Mouse (Mus musculus): ENCODE measurements at regions not wholly inside any gene's neighbourhood (a gene's known extent, or its start where the extent isn't known, plus 50 kb on each side); places are given as distances from the start of the nearest gene placed in this dataset.

DNA sequence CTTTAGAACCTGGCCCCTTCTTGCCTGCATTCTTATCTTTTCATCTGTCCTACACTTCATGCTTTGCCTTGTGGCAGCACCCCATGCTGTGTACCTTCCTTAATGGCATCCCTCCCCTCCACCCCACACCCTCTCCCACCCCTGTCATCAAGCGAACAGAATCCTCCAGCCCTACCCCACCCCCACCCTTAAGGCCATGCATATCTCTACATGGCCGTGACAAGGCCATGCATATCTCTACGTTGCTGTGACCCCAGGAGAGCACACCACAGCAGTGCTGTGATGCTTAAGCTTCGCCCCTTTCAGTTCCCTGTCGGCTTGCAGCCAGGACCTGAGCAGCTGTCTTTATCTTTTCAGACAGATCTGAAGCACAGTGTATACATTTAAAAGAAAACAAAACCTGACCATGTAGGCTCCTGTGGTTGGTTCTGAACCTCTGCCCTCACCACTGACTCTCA, 319.5 kb upstream of the Trib2 start:
- no peak for DNase-seq

DNA sequence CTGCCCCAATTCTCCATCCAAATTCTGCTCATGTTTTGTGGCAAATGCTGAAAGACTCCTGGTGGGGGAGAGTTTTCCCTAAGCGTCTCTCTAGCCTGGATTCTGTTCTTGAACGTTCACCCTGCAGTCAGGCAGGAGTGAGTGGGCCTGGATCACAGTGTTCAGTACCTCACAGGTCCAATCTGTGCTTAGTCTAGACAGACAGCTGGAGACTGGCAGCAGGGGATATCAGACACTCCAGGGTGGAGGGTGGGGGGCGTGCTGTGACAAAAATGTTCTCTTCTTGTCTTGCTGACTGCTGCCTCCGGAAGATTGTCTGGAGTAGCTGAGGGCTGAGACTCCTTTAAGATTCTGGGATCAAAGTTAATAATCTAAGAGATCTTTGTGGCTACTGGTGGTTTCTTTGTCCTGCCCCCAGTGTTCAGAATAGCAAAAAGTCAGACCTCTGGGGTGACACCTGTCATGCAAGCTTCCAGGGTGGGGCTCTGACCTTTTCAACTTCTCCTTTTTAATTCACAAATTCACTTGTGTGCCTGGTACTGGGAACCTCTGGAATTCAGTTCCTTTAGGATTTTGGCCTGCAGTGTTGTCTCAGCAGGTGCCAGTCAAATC, 319.0 kb upstream of the Trib2 start:
- no peak for DNase-seq

DNA sequence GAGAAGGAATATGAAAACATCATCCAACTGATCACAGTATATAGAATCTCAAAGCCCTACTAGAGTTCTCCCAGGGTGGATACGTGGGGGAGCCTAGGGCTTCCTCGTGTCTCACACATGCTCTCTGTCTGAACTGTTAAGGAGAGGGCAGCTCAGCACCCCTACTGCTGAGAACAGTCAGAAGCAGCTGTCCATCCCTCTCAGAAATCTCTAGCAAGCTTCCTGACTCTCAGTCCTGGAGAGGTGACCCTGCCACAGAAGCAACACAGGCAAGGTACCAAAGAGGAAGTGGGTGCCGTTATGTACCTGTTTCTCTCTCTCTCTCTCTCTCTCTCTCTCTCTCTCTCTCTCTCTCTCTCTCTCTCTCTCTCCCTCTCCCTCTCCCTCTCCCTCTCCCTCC, 317.7 kb upstream of the Trib2 start:
- no peak for DNase-seq

DNA sequence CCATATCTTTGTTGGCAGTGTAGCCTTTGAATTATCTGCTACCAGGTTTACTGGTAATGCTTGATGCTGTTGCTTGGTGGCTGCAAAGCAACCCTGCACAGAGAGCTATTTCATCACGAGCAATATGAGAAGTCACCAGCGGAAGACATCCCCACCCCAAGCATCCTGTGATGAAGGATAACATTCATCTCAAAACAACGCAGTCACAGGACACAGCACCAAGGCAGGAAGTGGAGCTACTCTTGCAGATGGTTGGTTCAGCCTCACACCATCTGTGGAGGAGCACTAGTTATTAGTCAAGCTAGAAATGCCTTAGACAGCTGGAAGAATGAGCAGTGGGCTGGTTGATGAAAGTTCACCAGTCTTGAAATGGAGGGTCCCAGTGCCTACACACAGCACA, 316.5 kb upstream of the Trib2 start:
- no peak for DNase-seq

DNA sequence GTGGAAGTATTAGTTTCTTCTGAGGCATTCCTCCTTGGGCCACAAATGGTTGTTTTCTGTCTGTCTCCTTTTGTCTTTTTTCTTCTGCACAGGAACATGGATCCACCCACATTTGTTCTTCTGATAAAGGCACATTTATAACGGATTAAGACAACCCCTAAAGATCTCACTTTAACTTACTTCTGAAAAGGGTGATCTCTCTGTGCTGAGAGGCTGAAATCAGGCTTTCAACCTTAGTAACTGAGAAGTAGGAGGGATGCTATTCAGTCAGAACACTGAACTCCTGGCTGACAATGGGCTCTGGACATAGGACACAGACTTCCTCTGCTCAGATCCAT, 315.0 kb upstream of the Trib2 start:
- no peak for DNase-seq

DNA sequence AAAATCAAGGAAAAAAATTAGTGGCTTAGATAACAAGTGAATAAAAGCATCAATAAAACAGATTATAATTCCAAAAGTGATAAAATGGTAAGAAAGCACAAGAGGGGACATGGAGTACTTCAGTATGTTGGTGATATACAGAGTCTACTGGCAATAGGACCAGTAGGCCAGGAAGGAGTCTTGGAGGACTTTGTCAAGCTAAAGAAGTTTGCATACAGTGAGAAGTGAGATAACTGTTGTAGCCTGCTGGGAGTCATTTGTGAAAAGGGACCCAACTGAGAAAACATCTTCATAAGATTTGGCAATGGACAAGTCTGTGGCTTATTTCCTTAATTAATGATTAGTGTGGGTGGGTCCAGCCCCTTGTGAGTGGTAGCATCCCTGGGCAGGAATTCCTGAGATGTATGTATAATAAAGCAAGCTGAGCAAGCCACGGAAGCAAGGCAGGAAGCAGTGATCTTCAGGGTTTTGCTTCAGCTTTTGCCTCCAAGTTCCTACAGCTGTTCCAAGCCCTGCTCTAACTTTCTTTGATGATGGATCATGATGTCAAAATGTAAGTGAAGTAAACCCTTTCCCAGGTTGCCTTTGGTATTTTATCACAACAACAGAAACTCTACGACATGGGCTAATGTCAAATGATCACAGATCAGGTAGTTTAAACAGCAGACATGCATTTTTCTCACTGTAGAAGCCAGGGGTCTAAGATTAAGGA, 314.5 kb upstream of the Trib2 start:
- DNase-seq = no peak

DNA sequence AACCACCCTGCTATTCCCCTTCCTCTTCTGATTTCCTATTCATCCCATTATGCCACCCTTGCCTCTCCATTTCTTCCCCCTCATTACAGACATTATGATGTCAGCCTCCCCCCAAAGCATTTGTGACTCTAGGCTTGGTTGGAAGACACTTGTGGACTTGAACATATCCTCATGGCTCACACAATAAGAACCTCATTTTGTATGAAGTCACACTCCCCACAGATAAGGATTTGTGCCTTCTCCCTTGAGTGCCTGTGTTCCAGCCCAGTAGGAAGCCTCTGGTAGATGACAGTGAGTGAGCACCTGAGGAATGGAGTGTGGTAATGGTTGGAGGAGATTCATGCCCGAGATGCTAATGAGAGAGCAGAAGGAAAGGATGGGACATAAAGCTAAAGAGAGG, 313.9 kb upstream of the Trib2 start:
- DNase-seq = no peak

DNA sequence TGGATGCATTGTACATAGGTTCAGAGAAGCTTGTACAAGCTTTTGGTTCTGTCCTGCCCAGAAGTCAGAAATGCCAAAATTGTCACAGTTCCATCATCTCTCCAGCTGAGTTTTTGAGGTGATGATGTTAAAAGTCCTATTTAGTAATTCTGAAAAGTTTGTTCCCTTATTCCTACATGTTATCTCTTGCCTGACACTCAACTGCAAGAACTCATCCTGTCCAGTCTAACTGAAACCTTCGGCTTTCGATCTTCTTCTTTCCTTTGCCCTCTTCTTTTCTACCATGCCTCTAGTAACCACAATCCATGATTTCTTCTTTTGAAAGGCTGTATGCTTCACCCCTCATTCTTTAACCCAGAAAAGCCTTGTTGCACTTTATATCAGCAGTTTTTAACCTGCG, 313.2 kb upstream of the Trib2 start:
- DNase-seq = no peak

DNA sequence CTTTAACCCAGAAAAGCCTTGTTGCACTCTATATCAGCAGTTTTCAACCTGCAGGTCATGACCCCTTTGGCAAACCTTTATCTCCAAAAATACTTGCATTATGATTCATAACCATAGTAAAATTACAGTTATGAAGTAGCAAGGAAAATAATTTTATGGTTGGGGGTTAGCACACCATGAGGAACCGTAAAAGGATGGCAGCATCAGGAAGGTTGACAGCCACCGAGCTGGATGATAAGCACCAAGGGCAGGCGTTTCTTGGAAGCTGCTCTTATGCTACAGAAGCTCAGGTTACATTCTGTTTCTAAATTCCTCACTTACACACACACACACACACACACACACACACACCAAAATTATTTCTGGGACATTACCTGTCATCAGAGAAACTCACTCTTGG, 312.5 kb upstream of the Trib2 start:
- no peak for DNase-seq

DNA sequence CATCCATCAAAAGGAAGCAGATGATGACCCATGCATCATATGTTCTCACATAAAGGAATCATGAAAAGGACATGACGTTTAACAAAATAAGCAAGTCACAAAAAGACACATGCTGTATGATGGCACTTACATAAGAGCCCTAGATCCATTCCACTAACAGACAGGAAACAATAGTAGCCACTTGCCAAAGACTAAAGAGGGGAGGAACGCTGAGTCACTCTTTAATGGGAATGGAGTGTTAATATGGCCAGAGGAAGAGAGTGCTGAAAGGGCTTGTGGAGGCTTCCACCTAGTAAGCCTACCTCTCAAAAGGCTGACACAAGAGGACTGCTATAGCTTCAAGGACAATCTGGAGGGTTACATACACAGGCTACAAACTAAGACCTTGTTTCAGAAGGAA, 308.2 kb upstream of the Trib2 start:
- DNase-seq = no peak

DNA sequence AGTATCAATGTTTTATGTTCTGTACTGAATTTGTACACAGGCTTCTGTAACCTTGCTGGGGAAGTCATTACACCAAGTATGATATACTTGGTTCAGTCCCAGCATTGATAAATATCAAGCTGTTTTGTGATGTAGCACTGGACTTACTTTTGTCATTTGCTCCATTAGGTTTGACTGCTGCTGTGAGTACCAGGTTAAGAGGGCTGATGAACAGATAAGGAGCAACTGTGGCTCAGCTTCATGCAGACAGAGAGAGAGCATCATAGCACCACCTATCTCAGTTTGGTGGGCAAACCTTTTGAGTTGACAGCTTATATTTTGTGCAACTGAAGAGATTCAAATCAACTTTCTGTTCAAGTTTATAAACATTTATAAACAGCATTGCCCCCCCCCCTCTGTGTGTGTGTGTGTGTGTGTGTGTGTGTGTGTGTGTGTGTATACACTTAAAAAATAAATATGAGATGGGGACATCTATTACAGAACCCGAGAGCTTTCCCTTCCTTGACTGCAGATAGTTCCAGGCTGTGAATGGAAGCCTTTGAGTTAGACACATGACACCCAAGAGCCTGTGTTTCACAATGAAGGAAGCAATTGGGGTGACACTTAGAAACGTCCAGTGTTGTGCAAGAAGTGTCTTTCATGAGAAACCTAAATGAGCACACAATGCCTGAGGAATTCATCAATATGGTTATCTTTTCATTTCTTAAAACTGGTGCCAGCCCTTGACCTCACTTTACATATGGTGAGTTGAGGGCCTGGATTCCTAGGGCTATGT, 305.8 kb upstream of the Trib2 start:
- no peak for DNase-seq

DNA sequence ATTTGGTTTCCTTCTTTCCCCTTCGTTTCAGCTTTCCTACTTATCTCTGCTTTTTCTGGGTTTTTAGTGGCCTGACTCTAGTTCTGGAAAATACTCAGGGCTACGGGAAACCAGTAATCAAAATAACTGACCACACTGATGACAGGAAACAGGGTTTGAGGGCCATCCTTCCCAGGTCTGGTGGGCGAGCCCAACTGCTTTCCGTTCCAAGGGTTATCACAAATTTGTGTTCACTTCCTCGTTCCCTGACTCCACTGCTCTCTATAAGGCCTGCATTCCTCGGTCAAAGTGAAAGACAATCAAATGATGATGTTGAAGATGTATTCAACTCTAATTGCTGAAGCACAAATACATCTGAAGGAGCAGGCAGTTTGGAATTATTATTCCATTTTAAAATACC, 305.1 kb upstream of the Trib2 start:
- DNase-seq = no peak

DNA sequence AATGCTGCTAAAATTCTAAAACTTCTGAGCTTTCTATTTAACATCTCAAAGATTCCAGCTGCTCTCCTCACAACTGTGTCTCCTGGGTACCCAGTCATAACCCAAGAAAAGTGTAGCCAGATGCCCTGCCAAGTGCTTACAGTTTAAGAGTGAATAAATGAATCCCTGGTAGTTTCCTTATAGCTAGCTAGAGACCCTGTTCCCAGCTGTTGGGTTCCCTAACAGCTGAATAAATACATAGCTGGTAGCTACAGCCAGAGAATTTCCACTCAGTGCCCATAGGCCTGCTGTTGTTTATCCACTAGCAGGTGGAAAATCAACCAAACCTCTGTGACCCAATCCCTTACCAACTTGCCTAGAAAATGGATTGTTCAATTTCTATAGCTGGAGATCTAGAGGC, 302.0 kb upstream of the Trib2 start:
- no peak for DNase-seq

DNA sequence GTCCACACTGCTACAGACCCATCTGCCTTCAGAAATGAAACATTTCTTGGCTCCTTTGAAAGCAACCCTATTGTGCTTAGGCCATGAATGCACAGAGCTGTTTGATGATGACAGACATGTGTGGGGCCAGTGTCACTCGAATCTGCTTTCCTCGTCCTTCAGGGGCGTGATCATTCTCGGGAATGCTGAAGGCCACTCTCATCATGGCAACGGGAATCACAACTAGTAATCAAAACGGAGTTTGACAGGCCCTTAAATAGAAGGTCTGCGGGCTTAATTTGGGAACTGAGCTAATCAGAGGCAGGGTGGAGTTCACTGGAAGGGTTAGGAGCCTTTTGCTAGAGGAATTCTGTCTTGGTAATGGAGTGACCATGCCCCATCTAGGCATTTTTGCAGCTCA, 290.2 kb upstream of the Trib2 start:
- no peak for DNase-seq

DNA sequence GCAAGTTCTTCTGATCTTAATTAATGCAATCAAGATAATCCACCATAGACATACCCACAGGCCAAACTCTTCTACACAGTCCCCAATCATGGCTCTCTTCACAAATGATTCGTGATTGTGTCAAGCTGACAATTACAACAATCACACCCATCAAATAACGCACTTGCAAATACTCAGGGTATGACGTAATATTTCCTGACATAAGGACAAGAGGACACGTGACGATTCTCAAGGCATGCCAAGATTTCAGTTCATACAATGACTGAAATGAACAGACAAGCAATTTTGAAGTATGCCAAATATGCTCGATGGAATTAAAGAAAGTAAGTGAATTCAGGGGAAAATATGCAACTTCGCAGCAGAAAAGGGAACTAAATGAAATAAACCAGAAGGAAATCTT, 282.1 kb upstream of the Trib2 start:
- no peak for DNase-seq

DNA sequence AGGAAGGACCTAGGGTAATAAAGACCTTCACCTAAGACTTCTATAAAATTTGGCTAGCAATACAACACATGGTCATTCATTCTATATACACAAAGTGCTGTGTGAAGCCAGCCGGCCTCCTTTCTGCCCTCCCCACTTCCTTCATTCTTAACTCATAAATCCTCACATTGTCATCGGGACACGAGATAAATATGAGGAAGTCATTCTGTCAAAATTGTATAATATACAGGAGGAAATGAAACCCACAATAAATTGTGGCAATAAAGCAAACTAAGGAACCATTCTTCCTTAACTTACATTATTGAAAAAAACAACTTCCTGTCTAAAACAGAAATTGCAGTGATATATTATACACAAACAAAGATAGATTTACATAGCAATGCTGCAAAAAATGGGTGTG, 275.9 kb upstream of the Trib2 start:
- no peak for DNase-seq

DNA sequence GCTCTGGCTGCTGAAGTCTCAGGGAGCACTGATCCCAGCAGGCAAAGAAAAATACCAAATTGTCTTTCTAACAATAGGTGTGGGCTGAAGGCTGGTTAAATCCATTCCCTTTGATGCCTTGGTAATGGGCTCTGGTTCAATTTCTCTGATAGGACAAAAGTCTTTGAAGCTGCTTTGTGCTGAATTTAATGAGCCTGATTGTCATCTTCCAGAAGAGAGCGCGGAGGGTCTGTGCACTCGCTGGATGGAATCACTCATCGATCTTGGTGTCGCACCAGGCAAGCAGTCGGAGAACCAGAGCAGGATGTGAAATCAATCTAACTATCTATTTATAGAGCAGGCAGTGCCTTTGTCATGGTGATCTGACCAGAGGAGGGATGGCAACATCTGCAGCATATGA, 274.6 kb upstream of the Trib2 start:
- no peak for DNase-seq

DNA sequence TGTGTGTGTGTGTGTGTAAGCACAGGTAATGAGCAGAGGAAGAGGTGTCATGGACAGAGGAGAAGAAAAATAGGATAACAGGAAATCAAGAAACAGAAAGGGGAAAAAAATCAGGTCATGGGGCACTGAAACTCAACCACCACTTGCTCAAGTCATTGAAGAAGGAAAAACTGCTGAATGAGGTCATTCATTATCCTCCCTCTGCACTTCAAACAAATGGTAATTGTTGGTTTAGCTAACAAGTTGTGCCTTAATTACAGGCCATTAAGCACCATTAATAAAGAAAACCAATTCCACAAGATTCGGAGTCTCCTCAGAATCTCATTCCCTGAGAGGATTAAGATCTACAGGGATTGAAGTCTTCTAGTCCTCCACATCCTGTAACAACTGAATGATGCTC, 266.5 kb upstream of the Trib2 start:
- DNase-seq = no peak

DNA sequence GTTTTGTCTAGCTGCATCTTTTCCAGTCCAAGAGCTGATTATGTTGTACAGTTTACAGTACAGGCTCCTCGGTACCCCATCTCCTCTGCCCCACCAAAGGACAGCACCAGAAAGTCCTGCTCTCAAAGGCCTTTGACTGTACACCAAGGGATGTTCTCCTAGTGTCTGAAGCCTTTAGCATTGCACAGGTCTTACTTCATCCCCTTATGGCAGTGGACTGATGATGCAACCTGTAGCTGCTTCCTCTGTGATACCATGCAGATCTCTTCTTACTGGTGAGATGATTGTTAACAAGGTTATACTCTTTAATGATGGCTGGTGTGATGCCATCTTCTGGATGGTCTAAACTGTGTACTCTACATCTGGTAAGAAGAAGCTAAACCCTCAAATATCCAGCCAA, 260.5 kb upstream of the Trib2 start:
- DNase-seq = no peak

DNA sequence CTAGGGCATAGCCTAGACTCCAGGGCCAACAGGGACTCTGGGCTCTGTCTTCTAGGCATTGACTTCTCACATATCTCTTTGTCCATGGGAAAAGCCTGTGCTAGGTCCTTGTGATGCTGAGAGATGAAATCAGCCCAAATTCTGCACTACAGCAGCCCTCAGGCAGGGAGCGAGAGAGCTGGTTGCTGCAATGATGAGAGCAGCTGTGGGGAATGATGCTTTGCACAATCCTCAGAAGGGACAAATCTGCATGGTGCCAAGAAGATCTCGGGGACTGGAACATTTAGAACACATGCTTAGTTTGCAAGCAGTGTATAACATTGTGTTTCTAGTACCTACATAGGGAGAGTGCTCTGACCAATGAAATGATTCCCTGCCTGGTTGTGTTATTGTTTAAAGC, 259.2 kb upstream of the Trib2 start:
- DNase-seq = no peak

DNA sequence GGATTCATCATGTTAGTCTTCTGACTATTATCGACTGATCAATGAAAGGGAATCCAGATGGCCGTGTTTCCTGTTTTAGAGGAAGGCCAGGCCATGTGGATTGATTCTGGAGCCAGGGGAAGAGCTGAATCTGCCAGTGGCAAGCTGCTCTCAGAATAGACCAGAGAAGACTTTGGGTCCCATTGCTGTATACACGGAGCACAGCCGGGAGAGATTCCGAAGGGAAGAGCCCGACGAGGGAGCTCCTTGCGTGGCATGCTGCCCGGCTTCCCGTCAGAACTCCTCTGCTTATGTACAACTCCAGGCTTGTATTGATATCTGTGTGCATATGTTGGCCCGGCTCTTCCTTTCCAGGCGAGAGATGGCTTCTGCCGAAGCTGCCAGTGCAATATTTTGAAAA, 252.2 kb upstream of the Trib2 start:
- no peak for DNase-seq

DNA sequence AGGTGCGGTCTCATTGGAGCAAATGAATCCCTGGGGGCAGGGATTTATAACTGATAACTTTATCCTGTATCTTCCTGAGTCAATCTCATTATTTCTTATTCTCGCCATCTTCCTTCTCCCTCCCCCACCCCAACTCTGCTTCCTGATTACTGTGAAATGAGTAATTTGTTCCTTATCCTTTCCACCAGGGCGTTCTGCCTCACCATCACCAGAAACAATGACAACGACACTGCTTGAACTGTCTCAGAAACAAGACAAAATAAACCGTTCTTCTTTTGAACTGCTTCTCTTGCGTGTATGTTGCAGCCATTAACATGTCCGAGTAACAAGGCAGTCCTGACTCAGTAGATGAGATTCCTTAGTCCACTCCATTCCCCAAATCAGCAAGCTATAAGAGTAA, 246.0 kb upstream of the Trib2 start:
- DNase-seq = no peak

DNA sequence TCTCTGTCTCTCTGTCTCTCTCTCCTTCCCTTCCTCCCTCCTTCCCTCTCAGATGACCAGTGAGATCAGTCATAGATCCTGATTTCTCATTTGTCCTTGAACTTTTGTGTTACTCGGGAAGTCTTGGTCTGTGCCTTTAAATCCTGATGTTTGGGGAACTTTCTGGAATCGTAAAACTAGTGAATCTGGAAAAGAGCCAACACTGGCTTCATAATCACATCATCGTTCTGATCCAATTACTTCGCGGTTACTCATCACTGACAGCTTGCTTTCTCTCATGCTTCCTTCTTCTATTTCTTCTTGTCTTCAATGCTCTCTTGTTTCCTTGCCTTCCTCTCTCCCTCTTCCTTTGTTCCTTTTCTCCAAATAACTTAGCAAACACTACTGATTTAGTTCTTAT, 243.7 kb upstream of the Trib2 start:
- DNase-seq = no peak

DNA sequence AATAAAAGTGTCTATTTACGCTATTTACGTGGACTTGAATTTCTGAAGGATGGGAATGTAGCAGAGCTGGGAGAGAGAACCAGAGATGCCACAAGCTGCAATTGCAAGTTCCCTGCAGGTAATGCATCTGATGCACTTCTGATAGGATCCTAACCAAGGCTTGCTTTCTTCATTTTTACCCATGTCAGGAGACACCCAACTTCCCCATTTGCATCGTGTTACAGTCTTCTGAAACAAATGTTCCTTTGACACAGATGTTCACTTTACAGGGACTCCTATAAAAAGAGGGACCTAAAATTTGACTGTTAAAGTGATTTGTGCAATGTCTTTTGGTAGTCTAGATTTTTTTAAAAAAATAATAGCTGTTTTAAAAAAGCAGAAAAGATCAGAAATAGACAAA, 241.5 kb upstream of the Trib2 start:
- no peak for DNase-seq

DNA sequence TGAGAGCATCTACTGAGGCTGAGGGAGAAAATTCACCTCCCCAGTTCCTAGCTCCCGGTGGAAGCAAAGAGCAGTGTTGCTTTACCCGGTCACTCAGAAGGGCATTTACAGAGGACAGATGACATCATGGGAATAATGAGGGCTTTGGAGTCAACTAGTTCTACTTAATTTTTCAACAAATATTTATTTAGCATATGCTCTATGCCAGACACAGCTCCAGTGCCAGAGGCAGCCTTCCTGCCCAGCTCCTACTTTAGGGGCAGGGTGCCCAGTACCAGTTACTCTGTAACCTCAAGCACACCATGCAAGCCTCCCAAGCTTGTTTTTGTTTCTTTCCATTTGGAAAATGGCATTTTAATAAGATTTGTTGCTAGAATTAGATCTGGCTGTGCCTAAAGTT, 240.1 kb upstream of the Trib2 start:
- DNase-seq = no peak
